Mouse (Mus musculus): ENCODE data around the gene Aldoart2.

DNA sequence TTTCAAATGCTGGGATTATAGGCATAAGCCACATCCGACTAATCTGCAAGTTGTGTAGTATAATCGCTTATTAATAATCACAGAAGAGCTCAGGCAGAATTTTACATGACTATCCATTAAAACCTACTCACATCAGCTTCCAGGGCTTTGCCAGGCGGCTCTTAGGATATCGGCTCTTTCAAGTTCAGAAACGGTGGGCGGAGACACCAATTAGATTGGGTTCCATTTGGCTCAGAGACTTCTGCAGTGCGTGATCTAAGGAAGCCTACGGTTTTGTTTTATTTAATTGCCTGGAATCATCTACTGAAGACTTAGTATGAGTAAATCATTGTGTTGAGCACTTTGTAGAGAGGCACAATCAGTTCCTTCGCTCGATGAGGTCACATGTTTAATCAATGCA is 6.6 kb downstream of the Aldoart2 start:
- TF ChIP-seq POLR2A (IDR thresholded peaks at IDR 0.05; ENCODE audit: low read depth, low read length) = no peak
- no peak for TF ChIP-seq CTCF (IDR thresholded peaks at IDR 0.05; ENCODE audit: extremely low read depth, insufficient read depth, insufficient read length, insufficient replicate concordance)

All from spleen, adult 2 months (tissue).